Mouse (Mus musculus) adrenal gland, postnatal 36 days (tissue): ENCODE data around the gene Syt14. TPM values are rescaled to one million over a fixed set of nuclear protein-coding genes. Genes with fewer than 3 reads are reported as not detected.

Experiments
- DNase-seq, 2 experiments: peaks; one replicate each; pipeline ENCODE4 v3.0.0; 2021; ENCODE audit warnings: mixed read lengths in 1 of 2
- long read RNA-seq, 2 experiments: library from polyadenylated mRNA; stranded (forward); transcript quantifications; one replicate each; pipeline ENCODE4 v2.0.0; 2021; ENCODE audit warnings: borderline sequencing depth in 2 of 2
- total RNA-seq, 2 experiments: library from RNA; stranded (reverse); gene quantifications; 2 replicates each; pipeline ENCODE4 v1.2.3; 2021

The Syt14 gene
- 10 to 100 TPM in 1 of 2 experiments, 1 to 10 TPM in 1; 7.0 to 13.5 TPM for total RNA-seq
- long read RNA-seq, experiment 1, partial matches to known transcripts, result 0 of 1 reads
- long read RNA-seq, experiment 1, other reads (novel, unspliced or antisense), result 1 of 1 reads
- long read RNA-seq, experiment 2, result 0 reads

DNA sequence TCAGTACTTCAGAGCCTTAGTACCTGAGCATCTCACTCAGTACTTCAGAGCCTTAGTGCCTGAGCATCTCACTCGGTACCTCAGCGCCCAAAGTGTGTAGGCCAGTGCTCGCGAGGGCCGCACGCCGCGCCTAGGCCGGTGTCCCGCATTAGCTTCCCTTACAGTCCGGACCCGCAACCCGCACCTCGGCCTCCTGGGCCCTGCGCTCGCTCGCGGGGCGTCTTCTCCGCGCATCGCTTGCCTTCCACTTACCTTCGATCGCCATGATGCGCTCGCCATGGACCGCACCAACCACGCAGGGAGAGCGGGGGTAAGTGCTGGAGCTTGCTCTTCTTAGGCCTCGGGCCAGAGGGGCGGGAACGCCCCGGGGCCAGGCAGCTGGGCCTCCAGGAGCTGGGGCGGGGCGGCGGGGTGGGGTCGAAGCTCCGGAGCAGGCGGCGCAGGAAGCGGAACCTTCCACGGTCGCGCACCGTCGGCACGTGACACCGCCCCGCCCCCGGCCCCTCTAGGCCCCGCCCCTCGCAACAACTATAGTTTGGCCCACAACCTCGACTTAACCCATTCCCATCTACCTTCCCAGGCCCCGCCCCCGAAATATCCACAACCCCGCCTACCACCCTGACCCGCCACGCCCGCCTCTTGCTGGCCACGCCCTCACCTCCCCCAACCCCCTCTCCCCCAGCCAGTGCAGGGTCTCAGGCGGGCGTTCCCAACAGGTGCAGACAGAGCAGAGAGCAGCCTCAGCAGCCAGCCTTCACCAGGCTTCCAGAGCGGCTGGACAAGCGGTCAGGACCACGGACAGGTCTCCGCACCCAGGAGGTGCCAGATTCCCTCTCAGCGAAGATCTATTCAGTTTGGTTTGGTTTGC, at the start of gene Syt14:
TSS of gene Syt14 (minus strand) at position 405 of the 868 bp plus-strand sequence.
- peak; percentile 86 to 87 for DNase-seq

DNA sequence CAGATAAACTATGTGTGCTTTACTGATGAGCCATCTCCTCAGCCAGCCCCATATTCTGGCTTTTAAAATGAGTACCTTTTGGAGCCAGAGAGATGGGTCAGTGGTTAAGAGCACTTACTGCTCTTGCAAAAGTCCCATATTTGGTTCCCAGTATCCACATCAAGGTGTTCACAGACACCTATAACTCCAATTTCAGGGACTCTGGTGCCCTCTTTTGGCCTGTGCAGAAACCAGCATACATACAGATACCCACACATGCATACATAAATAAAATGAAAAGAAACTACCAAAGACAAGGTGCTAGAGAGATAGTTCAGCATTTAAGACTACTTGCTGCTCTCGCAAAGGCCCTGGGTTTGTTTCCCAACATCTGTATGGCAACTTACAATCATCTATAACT, 48.4 kb upstream of the Syt14 start:
- DNase-seq, result no peak

DNA sequence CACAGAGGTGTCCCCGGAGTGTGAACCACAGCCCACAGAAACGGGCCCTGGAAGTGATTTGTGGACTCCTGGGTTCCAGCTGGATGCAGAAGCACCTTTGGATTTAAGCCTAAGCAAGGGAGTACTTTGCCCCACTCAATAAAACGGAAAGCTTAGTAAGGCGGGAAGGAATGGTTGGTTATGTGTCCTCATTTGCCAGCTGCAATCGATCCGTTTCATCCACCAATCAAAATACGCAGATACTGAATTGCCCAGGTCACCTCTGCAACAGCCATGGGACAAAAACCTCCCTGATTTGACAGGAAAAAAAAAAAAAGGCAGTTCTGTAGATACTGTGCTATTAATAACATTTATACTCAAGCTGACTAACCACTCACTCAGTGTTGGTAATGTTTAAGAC, 47.5 kb upstream of the Syt14 start:
- DNase-seq, result no peak

DNA sequence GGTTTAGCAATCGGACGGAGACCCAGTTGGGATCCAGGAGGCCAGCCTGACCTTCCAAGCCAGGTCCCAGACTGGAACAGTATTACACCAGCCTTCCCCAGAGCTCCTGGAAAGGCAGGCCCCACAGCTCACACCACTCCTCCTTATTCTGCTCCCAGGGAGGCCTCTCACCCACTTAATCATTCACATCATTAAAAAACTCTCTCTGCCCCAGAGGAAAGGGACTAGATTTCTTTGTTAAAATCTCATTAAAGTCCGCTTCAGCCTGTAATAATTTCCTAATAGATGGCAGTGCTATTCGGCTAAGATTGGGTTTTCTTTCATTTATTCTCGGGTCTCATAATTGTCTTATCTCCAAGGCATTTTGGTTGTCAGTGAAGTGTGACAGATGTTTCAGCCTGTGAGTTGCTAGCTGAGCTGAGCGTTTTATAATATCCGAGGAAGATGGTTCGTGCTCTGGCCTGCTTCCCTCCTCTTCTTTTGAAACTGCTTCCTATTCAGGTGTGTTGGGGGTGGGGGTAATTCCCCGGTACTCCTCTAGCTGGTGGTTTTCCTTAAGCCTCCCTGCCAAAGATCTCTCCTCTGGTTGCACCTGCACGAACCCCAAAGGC, 46.8 kb upstream of the Syt14 start:
- peak; percentile 20 to 27 for DNase-seq

DNA sequence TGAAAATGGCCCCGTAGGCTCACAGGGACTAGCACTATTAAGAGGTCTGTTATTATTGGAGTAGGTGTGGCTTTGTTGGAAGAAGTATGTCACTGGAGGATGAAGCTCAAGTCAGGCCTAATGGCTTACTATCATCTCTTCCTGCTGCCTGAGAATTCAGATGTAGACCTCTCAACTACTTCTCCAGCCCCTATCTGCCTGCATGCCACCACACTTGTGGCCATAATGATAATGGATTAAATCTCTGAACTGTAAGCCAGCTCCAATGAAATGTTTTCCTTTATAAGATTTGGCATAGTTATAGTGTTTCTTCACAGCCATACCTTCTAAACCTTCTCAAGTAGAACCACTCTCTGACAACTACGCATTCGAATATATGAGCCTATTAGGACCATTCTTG, 27.0 kb upstream of the Syt14 start:
- DNase-seq, result no peak

GRCm38 (mm10) chr1:193060167-193060566, 24.6 kb upstream of the Syt14 start:
- DNase-seq, result no peak

GRCm38 (mm10) chr1:193059596-193059995, 24.0 kb upstream of the Syt14 start:
- no peak for DNase-seq

GRCm38 (mm10) chr1:193054401-193054800, 18.8 kb upstream of the Syt14 start:
- peak; percentile 52 to 63 for DNase-seq

DNA sequence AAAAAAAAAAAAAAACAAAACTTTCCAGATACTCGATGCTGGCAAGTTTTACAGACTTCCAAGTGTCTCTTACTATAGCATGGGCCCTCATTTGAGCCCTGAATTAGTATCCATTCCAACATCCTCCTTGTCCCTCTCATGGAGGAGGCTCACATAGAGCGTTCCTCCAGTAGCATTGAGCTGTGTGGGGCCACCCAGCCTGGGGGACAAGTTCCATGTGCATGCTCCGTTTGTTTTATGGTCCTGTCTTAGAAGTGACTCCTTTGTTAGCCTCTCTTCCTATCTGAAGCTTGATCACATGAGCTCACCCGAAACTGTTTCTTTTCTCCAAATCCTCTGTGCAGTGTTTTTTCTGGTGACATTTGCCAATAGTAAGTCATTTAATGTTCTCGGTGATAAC, 17.5 kb upstream of the Syt14 start:
- no peak for DNase-seq

DNA sequence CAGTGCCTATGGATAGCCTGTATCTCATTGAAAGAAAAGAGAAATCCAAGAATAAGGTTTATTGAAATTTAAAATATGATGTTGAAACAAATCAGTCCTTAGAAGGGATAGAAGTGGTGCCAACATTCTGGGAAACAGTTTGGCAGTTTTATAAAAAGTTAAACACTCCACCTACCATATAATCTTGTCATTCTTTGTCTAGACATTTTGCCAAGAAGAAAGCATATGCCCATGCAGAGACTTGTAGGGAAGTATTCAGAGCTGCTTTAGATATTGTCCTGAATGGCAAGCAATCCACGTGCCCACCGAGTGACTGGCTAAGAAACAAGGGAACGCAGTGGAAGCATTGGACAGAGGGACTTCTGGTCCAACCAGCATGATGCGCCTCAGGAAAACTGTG, 12.0 kb upstream of the Syt14 start:
- DNase-seq, result no peak

DNA sequence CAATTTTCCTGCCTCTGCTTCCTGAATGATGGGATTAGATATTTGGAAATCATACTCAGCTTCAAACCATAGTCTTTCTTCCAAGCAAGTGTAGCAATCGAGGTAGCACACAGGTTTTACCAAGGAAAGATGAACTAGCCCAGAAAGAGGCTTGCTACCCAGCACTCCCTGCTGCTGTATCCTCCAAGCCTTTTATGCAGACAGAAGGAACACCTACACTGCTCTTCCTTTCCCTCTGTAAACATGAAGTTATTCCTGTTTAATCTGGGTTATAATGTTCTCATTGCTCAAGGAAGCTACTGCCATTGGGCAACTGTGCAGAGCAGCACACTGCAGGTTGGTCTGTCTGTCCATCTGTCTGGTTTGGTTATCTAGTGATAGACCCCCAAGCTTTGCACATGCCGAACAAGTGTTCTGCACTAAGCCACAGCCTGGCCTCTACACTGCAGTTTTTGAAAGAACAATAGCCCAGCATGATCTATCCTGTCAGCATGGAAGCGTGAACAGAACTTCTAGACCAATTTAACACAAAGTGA, 7.3 kb upstream of the Syt14 start:
- no peak for DNase-seq

DNA sequence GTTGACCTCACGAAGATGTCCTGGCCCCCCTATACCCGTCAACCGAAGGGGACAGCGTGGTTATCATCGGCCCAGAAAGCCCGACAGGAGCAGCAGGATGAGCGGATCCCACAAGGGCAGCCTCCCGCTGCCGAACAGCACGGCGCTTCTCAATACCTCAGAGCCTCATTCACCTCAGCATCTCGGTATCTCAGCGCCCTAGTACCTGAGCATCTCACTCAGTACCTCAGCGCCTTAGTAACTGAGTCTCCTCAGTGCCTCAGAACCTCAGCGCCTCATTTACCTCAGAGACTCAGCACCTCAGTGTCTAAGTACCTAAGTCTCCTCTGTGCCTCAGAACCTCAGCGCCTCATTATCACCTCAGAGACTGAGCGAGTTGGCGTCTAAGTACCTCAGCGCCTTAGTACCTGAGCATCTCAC, 614 bp downstream of the Syt14 start:
- DNase-seq, result no peak

GRCm38 (mm10) chr1:193024311-193024710, 11.3 kb downstream of the Syt14 start:
- no peak for DNase-seq

- no peak for DNase-seq
These were observed 23.2 kb downstream of the Syt14 start for GRCm38 (mm10) chr1:193012351-193012750.

DNA sequence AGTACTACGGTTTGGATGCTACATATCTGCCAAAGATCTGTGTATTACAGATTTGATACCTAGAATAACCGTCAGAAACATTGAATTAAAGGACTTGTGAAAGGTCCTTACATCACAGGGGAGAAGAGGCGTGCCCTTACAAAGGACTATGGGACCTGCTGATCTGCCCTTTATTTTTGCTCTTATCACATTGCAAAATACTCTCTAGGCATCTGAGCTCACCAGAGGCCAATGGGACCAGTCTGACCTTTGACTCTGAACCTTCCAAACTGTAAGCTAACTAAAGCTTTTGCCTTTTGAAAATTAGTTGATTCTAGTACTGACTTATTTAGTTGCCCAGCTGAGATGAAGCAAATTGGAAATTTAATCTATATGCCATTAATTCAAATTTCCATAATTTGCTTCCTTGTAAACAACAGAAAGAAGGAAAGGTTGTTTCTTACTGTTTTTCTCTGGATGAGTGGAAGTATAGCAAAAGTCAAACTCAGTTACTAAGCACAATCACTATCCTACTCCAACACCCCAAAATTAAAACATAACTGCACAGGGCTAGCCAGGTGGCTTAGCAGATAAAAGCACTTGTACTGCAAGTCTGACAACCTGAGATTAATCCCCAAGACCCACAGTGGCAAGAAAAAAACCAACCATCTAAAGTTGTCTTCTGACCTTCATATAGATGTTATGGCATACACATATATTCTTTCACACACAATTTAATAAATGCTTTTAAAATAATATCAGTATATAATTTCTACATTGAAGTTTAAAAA, 24.4 kb downstream of the Syt14 start:
- no peak for DNase-seq

DNA sequence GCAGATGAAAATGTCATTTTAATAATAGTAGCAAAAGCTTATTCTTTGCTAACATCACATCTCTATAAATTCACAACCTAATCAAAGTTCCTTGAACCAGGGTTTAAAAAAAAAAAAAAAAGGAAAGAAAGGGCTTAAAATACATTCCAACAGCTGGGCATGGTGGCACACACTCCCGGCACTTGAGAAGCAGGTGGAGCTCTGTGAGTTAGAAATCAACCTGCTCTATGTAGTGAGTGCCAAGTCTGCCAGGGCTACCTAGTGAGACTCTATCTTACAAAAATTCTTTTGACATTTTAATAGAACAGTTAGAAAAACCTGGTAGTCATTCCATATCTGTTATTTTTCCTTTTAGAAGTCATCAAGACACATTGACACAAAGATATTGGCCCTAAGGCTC, 31.0 kb downstream of the Syt14 start:
- DNase-seq, result no peak

GRCm38 (mm10) chr1:193003953-193004352, 31.6 kb downstream of the Syt14 start:
- DNase-seq, result no peak

GRCm38 (mm10) chr1:193002307-193002706, 33.3 kb downstream of the Syt14 start:
- DNase-seq, result no peak

- no peak for DNase-seq
These were observed 34.0 kb downstream of the Syt14 start for GRCm38 (mm10) chr1:193001587-193001986.

GRCm38 (mm10) chr1:193000908-193001307, 34.7 kb downstream of the Syt14 start:
- no peak for DNase-seq

DNA sequence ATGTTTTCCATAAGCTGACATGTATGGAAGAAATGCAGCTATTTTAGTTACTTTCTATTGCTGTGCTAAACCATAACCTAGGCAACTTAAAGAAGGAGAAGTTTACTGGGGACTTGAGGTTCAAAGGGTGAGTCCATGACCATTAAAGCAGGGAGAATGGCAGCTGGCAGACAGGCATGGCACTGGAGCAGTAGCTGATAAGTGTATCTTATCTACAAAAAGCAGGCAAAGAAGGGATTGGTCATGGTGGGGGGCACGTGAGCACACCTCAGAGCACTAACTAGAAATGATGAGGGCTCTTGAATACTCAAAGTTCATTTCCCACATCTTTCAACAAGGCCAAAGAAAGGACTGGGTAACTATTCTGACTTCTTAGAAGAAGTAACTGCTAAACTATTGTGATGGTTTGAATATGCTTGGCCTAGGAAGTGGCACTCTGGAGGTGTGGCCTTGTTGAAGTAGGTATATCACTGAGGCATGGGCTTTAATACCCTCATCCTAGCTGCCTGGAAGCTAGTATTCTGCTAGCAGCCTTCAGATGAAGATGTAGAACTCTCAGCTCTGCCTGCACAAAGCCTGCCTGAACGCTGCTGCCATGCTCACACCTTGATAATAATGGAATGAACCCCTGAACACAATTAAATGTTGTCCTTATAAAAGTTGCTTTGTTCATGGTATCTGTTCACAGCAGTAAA, 41.2 kb downstream of the Syt14 start:
- no peak for DNase-seq

DNA sequence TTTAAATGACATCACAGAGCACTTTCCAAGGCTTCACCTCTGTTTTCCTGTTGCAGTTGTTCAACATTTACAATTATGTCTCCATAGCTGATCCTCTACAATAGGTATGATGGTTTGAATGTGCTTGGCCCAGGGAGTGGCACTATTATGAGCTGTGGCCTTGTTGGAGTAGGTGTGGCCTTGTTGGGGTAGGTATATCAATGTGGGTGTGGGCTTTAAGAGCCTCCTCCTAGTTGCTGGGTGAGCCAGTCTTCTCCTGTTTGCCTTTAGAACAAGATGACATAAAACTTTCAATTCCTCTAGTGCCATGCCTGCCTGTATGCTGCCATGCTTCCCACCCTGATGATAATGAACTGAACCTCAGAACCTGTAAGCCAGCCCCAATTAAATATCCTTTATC, 42.1 kb downstream of the Syt14 start:
- no peak for DNase-seq
